Mouse (Mus musculus): ENCODE measurements around the gene Dync1li1.
A peak's percentile ranks its signal among the peaks of the same experiment; 100 is the strongest.
"Not testable (repeated sequence)": the region's sequence is repeated elsewhere in the genome, so short reads cannot be mapped to it uniquely, and the experiment has no call there.

Dync1li1 gene

DNA sequence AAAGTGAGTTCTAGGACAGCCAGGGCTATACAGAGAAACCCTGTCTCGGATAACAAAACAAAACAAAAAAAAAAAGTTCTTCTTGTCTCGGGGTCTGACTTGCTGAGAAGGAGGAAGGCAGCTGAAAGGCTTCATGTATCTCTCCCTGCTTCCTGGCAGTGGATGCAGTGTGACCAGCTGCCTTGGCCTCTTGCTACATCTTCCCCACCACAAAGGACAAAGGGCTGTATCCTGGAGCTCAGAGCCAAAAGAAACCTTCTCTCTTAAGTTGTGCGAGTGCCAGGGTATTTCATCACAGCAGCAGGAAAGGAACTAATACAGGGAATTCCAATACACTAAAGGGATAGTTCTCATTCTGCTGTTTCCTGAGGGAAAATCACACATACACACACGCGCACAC, 10.0 kb upstream of the Dync1li1 start:
- no peak for DNase-seq

DNA sequence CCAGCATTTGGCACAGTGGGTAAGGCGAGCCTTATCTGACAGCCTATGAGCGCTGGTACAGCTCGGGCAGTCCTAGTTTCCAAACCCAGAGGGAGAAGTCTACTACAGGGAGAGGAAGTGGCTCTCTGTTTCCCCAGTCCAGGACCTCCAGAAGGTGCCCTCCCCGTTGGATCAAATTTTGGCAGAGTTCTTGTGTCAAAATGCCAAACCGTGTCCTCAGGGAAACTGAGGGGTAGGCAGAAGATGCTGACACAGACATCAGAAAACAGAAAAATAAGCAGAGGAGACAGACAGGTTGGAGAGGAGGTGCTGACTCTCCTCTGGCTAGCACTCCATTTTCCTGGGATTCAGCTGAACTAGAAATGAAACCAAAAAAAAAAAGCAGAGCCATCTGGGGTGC, 8.6 kb upstream of the Dync1li1 start:
- no peak for DNase-seq

DNA sequence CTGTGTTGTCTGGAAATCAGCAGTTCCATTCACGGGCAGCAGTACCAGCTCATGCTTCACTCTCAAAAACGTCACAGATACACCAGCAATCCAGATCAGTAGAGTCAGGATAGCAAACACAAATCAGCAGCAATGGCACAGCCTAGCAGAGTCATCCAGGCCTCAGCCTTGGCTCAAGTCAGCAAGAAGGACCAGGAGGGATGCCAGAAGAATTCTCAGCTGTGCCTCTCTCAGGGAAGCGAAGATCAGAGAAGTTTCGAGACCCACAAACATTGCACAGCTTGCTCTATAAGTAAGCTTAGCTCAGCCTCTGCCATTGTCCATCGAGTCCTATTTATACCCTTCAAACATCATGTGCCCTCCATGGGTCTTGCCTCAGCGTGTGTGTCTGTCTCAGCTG, 8.1 kb upstream of the Dync1li1 start:
- DNase-seq, result no peak

DNA sequence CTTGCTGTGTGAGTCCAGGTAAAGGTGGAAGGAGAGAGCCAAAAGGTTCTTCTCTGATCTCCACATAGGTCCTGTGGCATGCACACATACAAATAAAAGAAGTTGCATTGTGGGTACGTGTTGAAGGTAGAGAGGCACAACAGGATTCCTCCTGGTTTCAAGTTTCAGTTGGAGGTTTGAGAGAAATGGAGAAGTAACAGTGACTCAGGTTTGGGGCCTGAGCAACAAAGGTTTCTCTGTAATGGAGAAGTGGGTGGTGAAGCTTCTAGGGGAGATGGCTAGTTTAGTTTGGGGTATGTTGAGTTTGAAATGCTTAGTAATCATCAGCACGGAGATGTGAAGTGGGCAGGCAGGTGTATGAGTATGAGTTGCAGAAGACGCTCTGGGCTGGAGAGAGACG, 6.4 kb upstream of the Dync1li1 start:
- no peak for DNase-seq

DNA sequence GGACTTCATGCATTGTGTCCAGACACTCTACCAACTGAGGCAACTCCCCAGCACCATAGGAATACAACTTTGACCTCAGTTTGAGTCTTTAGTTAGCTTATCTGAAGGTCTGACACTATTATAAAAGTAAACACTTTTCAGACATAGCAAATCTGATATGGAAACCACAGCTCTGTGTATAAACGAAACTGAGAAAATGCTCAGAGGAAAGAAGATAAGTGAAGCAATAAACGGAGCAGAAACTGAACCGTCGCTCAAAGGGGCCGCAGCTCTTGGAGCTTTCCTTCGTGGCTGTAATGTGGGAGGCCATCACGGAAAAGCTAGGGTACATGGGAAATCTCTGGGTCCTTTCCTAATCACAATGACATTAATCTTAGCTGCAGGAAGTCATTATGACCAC, 2.3 kb upstream of the Dync1li1 start:
- no peak for DNase-seq

DNA sequence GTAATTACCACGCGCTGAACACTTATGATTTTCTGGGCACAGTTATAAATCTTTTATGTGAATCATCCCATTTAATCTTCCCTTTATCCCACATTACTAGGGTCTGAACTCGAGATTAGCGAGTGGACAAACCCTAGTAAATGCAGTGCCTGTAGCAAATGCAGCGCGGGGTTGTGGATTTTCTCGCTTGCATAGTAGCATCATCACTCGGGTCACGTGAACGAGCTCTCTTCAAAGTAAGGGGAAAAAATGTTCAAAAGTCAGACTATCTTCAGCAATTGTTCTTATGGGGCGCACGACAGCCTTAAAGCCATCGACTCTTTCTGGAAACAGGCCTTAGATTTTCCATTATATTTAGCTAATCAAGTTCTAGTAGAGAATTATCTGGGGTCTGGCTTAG, 951 bp upstream of the Dync1li1 start:
- no peak for DNase-seq

DNA sequence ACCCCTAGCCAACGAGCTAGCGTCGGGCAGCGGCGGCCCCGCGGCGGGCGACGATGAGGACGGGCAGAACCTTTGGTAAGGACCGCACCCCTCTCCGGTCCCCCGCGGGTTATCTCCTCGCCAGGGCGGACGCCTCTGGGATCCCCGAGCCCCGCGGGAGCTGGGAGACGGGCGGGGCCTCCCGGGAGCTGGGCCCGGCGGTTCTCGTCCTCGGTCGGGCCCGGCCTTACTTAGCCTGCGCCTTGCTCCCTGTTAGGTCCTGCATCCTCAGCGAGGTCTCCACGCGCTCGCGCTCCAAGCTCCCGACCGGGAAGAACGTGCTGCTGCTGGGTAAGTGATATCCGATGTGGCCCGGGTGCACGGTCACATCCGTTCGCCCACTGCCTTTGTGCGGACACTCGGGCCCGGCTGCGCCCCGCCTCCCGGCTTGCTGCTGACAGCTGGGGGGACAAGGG, 390 bp downstream of the Dync1li1 start:
- DNase-seq, result no peak

DNA sequence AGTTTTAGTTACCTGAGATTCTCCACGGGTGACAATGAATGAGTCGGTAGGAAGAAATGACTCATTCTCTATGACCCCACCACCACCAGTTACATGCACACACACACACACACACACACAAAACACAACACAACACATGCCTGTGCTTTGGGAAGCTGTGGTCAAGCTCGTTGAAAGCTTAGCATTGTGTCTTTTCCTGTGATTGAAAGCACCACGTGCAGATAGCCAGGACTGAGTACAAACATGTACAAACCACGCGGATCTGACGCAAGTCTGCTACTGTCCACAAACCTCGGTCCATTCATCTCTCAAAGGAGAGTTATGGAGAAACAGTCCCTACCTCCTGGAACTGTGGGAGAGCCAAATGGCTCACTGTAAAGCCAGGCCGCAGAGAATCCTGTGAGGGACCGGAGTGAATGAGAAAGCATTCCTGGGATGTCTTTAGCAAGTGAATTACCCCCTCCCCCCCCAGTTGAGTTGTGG, 1.6 kb downstream of the Dync1li1 start:
- no peak for DNase-seq

DNA sequence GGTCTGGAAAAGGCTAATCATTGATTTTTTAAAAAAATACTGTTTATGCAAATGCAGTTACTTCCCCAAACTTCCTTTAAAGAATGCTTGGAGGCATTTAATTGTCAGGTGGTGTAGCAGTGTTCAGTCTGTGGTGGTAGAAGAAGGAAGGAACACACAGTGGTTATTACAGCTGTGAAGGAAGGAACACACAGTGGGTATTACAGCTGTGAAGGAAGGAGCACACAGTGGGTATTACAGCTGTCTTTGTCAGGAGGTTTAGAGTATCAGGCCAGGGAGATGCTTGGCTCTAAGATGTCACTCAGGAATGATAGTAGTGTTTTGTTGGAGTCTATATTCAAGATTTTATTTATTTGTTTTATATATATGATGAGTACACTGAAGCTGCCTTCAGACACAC, 2.5 kb downstream of the Dync1li1 start:
- DNase-seq, result no peak

DNA sequence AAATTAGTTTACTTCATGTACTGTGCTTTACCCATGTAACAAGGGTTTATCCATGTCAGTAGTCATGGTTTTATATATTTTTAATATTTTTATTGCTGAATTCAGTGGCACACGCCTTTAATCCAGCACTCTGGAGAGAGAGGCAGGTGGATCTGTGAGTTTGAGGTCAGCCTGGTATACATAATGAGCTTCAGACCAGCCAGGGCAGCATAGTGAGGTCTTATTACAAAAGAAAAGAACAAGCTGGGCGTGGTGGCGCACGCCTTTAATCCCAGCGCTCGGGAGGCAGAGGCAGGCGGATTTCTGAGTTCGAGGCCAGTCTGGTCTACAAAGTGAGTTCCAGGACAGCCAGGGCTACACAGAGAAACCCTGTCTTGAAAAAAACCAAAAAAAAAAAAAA, 7.1 kb downstream of the Dync1li1 start:
- DNase-seq, result not testable (repeated sequence)

DNA sequence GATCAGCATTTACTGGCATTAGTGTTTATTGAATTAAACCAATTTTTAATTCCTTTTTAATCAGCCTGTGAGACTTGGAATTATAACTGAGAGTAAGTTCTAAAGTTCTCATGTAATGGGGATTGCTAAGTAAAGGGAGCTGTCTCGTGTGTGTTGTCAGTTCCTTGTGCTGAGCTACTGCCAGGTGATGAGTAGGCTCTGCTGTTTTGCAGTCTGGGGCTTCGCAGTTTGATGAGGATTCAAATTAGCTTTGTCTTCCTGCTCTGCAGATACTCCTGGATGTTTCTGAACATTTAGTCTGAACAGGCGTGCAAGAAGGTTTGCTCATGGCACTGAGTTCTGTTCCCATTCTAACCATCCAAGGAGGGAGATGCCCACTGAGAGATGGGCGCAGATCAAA, 8.5 kb downstream of the Dync1li1 start:
- DNase-seq, result no peak

DNA sequence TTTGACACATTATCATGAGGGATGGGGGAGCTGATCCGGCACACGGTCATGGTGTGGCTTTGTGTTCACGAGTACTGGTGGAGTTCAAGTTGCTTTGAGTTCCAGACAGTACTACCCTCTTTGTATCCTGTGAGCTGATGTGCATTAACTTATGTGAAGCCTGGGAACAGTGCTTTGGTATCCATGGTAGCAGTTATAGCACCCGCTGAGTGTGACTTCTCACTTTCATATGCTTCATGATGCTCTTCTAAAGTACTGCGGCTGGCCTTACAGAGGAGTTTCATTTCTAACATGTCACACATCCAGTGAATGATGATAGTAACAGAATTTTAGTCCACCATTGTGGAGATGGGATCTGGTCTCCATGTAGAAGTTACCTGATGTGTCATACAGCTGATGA, 9.3 kb downstream of the Dync1li1 start:
- DNase-seq, result no peak

DNA sequence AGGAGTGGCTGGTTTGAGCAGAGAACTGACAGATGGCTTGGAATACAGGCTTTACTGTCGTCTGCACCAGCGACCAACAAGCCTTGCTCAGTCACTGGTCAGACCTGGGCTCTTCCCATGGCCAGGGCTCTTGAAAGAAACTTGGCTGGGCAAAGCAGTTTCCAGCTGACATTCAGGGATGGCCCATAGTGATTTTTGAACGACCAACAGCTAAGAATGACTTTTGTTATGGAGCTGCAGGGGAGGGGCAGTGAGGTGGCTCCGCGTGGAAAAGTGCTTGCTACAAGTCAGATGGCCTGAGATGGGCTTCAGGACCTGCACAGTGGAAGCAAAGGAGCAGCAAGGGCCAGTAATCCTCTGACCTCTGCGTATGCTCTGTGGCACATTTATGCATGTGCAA, 10.7 kb downstream of the Dync1li1 start:
- DNase-seq, result no peak

DNA sequence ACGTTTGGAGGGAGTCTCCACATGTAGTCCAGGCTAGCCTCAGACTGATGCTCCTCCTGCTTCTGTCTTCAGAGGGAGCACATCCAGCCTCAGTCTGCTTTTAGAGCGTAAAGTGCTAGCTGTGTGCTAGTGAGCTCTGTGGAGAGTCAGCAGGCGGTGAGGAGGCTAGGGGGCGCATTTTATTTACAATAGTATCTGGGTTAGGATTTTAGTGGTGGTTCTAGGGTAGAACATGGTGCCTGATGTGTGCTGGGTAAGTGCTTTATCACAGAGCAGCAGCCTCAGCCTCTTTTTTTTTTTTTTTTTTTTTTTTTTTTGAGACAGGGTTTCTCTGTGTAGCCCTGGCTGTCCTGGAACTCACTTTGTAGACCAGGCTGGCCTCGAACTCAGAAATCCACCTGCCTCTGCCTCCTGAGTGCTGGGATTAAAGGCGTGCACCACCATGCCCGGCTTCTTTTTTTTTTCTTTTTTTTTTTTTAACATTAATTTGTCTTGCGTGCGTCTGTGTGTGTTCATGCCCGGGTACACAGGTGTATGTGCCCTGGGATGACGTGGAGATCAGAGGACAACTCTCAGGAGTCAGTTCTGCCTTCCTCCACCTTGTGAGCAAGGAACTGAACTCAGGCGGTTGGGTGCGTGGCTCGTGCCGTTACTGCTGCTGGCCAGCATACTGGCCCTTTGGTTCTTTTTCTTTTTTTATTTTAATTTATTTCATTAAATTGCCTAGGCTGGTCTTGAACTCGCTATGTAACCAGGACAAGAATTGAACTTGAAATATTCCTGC, 11.5 kb downstream of the Dync1li1 start:
- DNase-seq, result no peak

DNA sequence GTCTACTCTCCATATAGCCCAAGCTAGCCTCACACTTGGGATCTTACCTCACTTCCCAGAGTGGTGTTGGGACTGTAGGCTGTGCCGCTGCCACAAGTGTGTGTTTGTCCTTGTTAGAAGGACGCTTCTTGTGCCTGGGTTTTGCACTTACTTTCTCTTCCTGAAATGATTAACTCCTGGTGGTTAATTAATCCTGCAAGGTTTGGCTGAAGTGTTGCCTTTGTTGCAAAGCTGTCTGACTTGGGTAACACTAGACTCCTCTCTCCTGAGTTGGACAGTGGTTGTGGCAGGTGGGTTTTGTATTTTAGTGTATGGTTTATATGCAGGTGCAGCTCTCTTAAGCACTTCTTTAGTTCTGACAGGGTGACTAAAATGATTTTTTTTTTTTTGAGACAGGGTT, 12.4 kb downstream of the Dync1li1 start:
- no peak for DNase-seq

DNA sequence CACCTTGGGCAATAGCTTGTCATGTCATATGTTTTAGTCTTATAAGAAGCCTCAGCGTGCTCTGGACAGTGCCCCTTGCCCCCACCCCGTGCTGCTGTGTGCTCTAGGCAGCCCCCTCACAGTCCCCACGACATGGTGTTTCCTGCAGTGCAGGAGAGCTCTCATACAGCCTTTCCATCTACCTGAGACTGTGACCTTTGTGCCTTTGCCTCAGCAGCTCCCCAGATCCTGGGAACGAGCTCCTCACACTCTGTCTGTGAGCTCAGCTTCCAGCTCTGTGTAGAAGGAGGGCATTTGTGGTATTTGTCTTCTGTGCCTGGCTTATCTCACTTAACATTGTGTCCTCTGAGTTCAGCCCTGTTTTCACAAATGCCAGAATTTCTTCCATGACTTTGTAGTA, 13.3 kb downstream of the Dync1li1 start:
- DNase-seq, result no peak

DNA sequence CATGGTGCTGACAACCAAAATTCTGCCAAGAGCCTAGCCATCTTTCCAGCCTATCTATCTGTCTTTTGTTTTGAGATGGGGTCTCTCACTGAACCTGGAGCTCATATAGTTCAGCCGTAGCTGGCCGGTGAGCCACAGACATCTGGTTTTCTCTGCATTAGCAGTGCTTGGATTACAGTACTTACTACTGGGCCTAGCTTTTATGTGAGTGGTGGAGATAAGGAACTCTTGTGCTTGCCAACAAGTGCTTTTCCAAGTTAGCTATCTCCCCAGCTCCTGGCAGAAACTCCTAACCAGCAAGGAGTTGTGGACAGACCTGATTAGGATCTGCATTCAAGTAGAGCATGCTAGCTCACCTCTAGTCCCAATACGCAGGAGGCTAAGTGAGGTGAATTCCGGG, 19.2 kb downstream of the Dync1li1 start:
- no peak for DNase-seq

DNA sequence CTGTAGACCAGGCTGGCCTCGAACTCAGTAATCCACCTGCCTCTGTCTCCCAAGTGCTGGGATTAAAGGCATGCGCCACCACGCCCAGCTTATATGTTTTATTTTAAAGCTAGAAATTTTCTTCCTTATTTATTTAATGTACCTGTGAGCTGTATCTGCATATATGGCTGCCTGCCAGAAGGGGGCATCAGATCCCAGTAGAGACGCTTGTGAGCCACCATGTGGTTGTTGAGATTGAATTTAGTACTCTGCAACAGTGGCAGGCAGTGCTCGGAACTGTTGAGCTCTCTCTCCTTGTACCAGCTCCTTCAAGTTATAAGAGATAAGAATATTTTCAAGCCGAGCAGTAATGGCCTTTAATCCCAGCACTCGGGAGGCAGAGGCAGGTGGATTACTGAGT, 21.8 kb downstream of the Dync1li1 start:
- DNase-seq, result no peak

DNA sequence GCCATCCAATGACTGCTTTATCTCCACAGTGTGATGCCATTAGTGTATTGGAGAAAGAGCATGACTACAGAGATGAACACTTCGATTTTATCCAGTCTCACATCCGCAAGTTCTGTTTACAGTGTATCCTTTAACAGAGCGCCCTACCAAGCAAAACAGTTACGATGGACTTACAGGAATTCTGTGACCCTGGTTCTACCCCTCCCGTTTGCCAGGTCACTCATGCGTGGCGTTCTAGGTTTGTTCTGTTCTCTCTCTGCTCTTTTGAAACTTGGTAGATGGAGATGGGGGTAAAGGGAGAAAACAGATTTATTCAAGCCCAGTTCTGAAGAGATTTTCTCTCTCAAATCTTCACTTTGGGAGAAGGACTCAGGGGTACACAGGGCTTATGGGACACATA, 24.9 kb downstream of the Dync1li1 start:
- DNase-seq, result no peak

DNA sequence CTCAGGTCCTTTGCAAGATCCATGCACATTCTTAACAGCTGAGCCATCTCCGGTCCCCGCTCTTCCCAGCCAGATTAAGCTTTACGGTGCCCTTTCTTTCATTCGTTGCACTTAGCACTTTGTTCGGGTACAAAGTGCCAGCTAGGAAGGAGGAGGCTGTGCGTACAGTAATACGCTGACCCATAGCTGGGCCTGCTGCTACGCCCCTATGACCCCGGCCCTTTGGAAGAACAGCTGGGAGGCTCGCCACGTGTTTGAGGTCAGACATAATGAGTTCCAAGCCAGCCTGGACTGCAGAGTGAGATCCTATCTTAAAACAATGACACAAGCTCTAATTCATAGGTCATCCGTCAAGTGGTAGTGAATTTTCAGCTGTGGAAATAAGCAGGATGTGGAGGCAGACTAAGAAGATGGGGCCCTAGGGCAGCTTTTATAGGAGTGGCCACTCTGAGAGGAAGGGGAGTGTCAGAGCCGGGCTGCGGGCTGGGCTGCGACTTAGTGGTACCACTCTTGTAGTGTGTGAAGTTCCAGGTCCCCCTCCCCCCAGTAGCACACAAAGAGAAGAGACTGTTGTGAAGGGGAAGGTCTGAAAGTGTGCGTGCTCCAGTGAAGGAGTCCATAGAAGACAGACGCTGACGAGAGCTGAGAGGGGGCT, 28.2 kb downstream of the Dync1li1 start:
- no peak for DNase-seq

DNA sequence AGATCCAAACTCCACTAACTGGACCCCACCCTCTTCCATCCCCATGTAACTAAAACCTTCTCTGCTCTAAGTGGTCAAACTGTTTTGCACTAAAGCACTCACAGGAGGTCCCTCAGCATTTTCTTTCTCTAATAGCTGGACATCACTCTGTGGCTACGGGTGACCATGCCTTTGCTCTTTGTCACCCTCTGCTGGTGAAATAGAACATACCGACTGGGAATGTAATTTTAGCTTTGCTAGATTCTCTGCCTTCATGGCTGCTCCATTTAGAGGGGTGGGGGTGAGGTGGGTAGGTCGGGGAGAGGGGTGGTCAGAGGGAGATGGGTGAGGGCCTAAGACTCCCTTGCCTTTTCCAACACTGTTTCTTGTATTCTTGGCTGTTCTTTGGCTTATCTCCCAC, 38.7 kb downstream of the Dync1li1 start:
- no peak for DNase-seq

DNA sequence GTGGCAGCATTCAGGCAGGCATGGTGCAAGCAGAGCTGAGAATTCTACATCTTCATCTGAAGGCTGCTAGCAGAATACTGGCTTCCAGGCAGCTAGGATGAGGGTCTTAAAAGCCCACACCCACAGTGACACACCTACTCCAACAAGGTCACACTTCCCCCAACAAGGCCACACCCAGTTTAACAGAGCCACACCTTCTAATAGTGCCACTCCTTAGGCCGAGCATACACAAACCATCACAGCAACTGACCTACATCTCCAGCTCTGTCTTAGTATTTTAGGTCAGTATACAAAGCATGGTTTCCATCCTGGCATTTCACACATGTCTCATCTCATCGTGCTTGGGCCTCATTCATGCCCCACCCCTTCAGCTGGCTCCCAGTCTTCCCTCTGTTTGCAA, 39.8 kb downstream of the Dync1li1 start:
- peak; percentile 84 for DNase-seq

DNA sequence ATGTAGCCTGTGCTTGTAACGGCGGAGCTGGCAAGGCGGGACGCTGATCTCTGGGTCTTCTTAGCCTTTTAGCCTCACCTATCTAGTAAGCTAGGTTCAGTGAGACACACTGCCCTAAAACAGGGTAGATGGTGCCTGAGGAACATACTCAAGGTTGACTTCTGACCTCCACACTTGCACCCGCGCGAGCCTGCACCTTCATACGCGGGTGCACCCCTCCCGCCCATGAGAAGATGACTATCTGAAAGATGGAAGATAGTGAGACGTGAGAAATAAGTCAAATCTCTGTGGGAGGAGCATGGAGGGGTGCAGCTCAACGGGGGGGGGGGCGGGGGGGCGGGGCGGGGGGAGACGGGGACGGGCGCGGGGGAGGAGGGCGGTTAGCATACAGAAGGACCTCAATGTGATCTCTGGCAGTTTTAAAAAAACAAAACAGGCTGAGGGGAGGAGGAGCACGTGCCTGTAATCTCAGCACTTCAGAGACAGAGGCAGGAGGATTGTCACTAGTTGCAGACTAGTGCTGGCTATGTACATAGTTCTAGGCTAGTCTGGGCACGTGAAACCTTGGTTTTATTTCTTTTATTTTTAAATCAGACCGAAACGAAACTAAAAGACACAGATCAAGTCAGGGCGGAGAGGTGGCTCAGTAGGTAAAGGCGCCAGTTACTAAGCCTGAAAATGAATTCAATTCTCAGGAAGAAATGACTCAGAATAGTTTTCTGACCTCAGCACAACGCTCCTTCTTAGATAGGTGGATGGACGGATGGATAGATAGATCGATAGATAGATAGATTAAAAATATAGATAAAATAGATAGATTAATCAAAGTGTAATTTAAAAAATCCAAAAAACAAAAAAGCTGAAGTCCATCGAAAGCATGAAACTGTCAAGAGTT, 41.6 kb downstream of the Dync1li1 start:
- DNase-seq, result peak; percentile 92
